Mouse (Mus musculus) brain, embryonic 14.5 days (tissue): Measurements from ENCODE around the gene Rsph1.

Experiments used
- CTCF ChIP-seq: fragments of 200-500 bp; IDR thresholded peaks from 2 replicates; pipeline ENCODE4 v1.5.1; 2012; ENCODE audit warnings: inconsistent platforms, mild to moderate bottlenecking, moderate library complexity, borderline replicate concordance; ENCODE audit not compliant: insufficient read depth, insufficient read length; ENCODE audit errors: extremely low read depth
- POLR2A ChIP-seq: fragments of 200-500 bp; IDR thresholded peaks from 2 replicates; pipeline ENCODE4 v1.6.1; 2012; ENCODE audit warnings: mild to moderate bottlenecking, inconsistent platforms, borderline replicate concordance; ENCODE audit not compliant: poor library complexity, insufficient read depth, insufficient read length, severe bottlenecking; ENCODE audit errors: extremely low read depth

DNA sequence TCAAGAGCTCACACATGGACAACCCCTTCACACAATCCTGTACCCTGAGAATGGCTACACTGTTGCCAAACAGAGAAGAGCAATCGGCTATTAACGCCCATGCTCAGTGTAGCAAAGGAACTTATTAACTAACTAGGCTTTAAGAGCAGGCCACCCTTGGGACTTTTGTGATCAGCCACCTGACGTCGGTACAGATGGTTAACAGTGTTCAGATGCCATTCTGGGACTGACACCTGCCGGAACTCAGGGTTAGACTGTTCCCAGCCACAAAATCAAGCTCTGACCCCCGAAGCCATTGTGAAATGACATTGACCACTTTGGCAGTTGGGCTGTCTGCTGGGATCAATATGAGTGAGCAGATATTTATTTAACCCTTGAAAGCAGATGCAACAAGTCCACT, 15.8 kb downstream of the Rsph1 start:
- TF ChIP-seq CTCF = no peak
- TF ChIP-seq POLR2A = no peak
